9 mouse cellular contexts compared by ENCODE assay signal in genomic region chr8:110856073-110856472, GRCm38 (mm10). TPM values are rescaled to one million over a fixed set of nuclear protein-coding genes. Genes with fewer than 3 reads are reported as not detected.
"Had no signal": no experiment of that assay in that cellular context is flagged by ENCODE, and none has a peak within 500 bp of the region (broad histone marks: within the 10 kb centered on the region; RNA-seq: fewer than 3 reads in every experiment).

No protein-coding gene starts in this region.

RNA-seq across cellular contexts. Expression of gene Il34, which starts 50.3 kb away (rescaled TPM):
- total RNA-seq: megakaryocyte progenitor cell, adult 5-6 weeks; megakaryocyte, adult 5-6 weeks; megakaryocyte-erythroid progenitor cell, adult 5-6 weeks; monocyte, adult 5-6 weeks had no signal
- polyA plus RNA-seq: limb, embryonic 11.5 days; liver, embryonic 12.5 days; liver, embryonic 14.5 days; macrophage; neural tube, embryonic 11.5 days had no signal
